Mouse (Mus musculus) testis, adult 2 months (tissue): ENCODE results near the gene Mafb. TPM values are rescaled to one million over a fixed set of nuclear protein-coding genes. Genes with fewer than 3 reads are reported as not detected.

Experiments
- H3K27ac ChIP-seq: fragments of 200-500 bp; 2 replicates; pipeline ENCODE4 v1.5.1; 2012; ENCODE audit warnings: low read depth, low read length; ENCODE audit not compliant: control insufficient read depth, insufficient read depth
- H3K27me3 ChIP-seq: fragments of 200-500 bp; 2 replicates; pipeline ENCODE4 v1.6.1; 2012; ENCODE audit warnings: mild to moderate bottlenecking, low read length, moderate library complexity; ENCODE audit not compliant: control insufficient read depth, insufficient read depth
- H3K36me3 ChIP-seq: fragments of 200-500 bp; 2 replicates; pipeline ENCODE4 v1.6.1; 2012; ENCODE audit warnings: mild to moderate bottlenecking, low read length; ENCODE audit not compliant: control insufficient read depth, insufficient read depth
- H3K4me1 ChIP-seq: fragments of 200-500 bp; 2 replicates; pipeline ENCODE4 v1.6.1; 2012; ENCODE audit warnings: low read length; ENCODE audit not compliant: control insufficient read depth, insufficient read depth
- H3K4me3 ChIP-seq: fragments of 200-500 bp; 2 replicates; pipeline ENCODE4 v1.5.1; 2012; ENCODE audit warnings: low read depth, mild to moderate bottlenecking, low read length, moderate library complexity, mixed read lengths; ENCODE audit not compliant: control insufficient read depth
- CTCF ChIP-seq: fragments of 200-500 bp; IDR thresholded peaks from 2 replicates; pipeline ENCODE4 v1.5.1; 2012; ENCODE audit warnings: low read depth, mild to moderate bottlenecking, inconsistent platforms, low read length, moderate library complexity; ENCODE audit not compliant: control insufficient read depth, insufficient read depth, insufficient replicate concordance
- POLR2A ChIP-seq: fragments of 200-500 bp; IDR thresholded peaks from 2 replicates; pipeline ENCODE4 v1.6.1; 2012; ENCODE audit warnings: low read depth, mild to moderate bottlenecking, inconsistent platforms, low read length, moderate library complexity; ENCODE audit not compliant: control insufficient read depth
- polyA plus RNA-seq: library from polyadenylated mRNA; depleted of rRNA; stranded (reverse); fragments of >200 nt; gene quantifications from 2 replicates; pipeline ENCODE4 v1.2.3, GENCODE M21; 2012

Gene Mafb
- polyA plus RNA-seq, 1 experiment: 3.5 TPM

DNA sequence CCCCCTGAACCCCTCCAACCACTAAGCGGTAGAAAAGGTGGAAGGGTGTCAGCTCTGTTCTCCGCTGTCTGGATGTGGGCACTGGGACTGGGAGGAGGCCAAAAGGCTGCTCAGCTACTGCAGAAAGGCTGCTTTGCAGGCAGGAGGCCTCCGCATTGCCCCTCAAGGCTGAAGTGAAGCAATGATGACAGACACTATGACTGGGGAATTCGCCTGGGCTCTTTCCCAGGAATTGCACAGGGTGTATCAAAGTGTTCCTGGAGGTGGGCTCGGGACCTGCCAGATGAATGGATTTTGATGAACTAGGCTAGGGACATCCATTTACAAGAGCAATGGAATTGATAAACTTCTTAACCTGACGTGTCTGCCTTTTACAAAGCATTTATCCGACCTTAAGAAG, 27.9 kb upstream of the Mafb start:
- Histone ChIP-seq H3K36me3 (no peaks in the 10 kb centered on the region), H3K4me3 (no peak overlapping the region), H3K27me3 (no peaks in the 10 kb centered on the region), H3K27ac (no peak overlapping the region), H3K4me1 (no peaks in the 10 kb centered on the region; the same call in 1 of the 2 replicates)
- TF ChIP-seq CTCF (no peak), POLR2A (no peak)

- H3K27ac ChIP-seq: no peak overlapping the region
- no peaks in the 10 kb centered on the region for H3K36me3 ChIP-seq
- TF ChIP-seq POLR2A: no peak
- TF ChIP-seq CTCF: no peak
- H3K27me3 ChIP-seq: no peaks in the 10 kb centered on the region
- H3K4me3 ChIP-seq: no peak overlapping the region
- H3K4me1 ChIP-seq: no peaks in the 10 kb centered on the region; the same call in 1 of the 2 replicates
Observed at GRCm38 (mm10) chr2:160392648-160393047, 25.8 kb upstream of the Mafb start.

- H3K27ac ChIP-seq: no peak overlapping the region
- H3K36me3 ChIP-seq: no peaks in the 10 kb centered on the region
Observed at GRCm38 (mm10) chr2:160388596-160388995, 21.7 kb upstream of the Mafb start.

GRCm38 (mm10) chr2:160383418-160383817, 16.6 kb upstream of the Mafb start:
- Histone ChIP-seq H3K36me3 (no peaks in the 10 kb centered on the region), H3K27ac (no peak overlapping the region), H3K4me1 (no peaks in the 10 kb centered on the region), H3K4me3 (no peak overlapping the region), H3K27me3 (no peaks in the 10 kb centered on the region)
- TF ChIP-seq CTCF (no peak), POLR2A (no peak)

More at GRCm38 (mm10) chr2:160388596-160388995, 21.7 kb upstream of the Mafb start:
- Histone ChIP-seq H3K27me3 (no peaks in the 10 kb centered on the region), H3K4me1 (no peaks in the 10 kb centered on the region; the same call in 1 of the 2 replicates), H3K4me3 (no peak overlapping the region)
- TF ChIP-seq CTCF (no peak), POLR2A (no peak)

DNA sequence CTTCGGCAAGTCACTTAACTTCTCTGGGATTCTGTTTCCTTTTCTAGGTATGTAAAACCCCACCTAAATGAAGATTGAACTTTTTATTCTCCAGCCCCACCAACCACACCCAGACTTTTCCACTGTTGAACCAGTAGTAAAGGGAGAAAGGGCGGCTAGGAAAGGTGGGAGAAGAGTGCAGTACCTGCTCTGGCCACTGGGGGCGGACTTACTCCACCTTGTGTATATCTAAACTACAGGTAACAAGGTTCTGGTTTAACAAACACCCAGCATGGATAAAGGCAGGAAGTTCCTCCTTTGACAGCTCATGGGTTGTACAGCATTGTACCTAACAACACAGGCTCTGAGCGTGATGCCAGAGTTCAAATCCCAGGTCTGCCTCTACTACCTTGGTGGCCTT, 11.4 kb upstream of the Mafb start:
- H3K4me3 ChIP-seq: no peak overlapping the region
- H3K27me3 ChIP-seq: no peaks in the 10 kb centered on the region
- TF ChIP-seq CTCF (peak; percentile 90; the same call in 1 of the 2 replicates), POLR2A (no peak)
- H3K36me3 ChIP-seq: no peaks in the 10 kb centered on the region
- no peaks in the 10 kb centered on the region for H3K4me1 ChIP-seq
- no peak overlapping the region for H3K27ac ChIP-seq

GRCm38 (mm10) chr2:160376236-160376635, 9.4 kb upstream of the Mafb start:
- no peaks in the 10 kb centered on the region for H3K27me3 ChIP-seq
- TF ChIP-seq POLR2A: no peak
- TF ChIP-seq CTCF: no peak

DNA sequence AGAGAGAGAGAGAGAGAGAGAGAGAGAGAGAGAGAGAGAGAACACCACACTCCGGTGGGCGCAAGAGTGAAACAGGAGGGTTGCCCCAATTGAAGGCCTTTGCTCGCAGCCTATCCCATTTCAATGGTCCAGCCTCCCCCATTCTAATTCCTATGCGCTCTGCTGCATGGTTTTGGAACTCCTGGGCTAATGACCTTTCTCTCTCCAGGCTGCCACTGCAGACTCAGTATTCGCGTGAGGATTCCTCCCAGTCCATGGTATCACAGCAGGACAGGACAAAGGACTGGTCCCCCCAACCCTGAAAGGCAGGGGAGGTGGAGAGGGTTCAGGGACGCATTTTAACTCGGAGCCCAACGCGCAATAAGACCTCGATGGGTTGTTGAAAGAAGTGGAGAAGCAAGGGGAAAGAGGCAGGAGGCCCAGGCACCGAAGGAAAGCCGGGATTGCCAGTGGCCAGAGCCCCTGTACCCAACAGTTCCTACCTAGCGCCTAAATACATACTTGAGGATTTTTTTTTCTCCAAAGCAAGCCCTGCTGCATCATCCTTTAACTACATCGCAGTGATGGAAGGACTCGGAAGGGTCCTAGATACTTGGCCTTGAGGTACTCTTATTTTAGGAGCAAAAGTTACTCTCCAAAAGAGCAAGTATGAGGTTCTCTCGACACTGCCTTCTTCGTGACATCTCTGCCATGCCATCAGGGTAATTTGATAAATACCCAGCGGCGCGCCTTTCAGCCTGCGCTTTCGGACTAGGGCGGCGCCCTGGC, 3.0 kb upstream of the Mafb start:
- Histone ChIP-seq H3K27me3 (no peaks in the 10 kb centered on the region; the same call in 1 of the 2 replicates), H3K4me3 (no peak overlapping the region), H3K4me1 (peaks cover 8% of the 10 kb centered on the region), H3K27ac (no peak overlapping the region), H3K36me3 (no peaks in the 10 kb centered on the region)
- TF ChIP-seq POLR2A (no peak), CTCF (no peak)

More at GRCm38 (mm10) chr2:160376236-160376635, 9.4 kb upstream of the Mafb start:
- H3K4me1 ChIP-seq: no peaks in the 10 kb centered on the region
- H3K27ac ChIP-seq: no peak overlapping the region
- H3K4me3 ChIP-seq: no peak overlapping the region
- H3K36me3 ChIP-seq: no peaks in the 10 kb centered on the region
